ENCODE assay signal across 11 mouse cellular contexts in the genomic region with DNA sequence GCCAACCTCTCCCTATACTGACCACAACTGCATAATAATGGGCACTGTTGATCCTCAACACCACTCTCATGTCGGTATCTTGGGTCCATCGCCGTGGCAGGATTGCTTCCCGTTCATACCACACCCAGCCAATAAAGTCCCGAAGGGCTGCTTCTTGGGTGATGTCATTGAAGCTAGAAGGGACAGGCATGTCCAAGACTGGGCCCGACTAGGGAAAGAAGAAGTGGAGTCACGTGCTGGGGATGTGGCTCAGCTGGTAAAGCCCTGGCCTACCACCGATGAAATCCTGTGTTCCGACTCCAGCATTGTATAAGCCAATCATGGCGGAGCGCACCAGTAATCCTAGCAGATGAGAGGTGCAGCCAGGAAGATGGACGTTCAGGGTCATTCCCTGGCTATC. TPM values are rescaled to one million over a fixed set of nuclear protein-coding genes. Genes with fewer than 3 reads are reported as not detected.
DNase-seq lines count a peak whose midpoint lies in the region; ATAC-seq lines count a peak whose summit lies in the region.
"Had no signal": no experiment of that assay in that cellular context is flagged by ENCODE, and none has a peak within 500 bp of the region (broad histone marks: within the 10 kb centered on the region; RNA-seq: fewer than 3 reads in every experiment).

No protein-coding gene starts in this region.

- H3K36me3 ChIP-seq in heart, embryonic 11.5 days (ENCODE audit: control insufficient read depth, insufficient read depth, low read length), result no peaks in the 10 kb centered on the region
- 0 out of 2 replicates have a peak, but pooled peaks cover 2% of the 10 kb centered on the region for H3K36me3 ChIP-seq in intestine, embryonic 15.5 days

- H3K9me3 ChIP-seq in heart, embryonic 11.5 days (replicated peaks; ENCODE audit: control insufficient read depth, low read length), result no peaks in the 10 kb centered on the region
- no peaks in the 10 kb centered on the region for H3K9me3 ChIP-seq in intestine, embryonic 15.5 days

- 86% methylated on average over 12 of the region's 12 CpGs for WGBS in heart, embryonic 11.5 days (ENCODE audit: insufficient replicate concordance)
- WGBS in intestine, embryonic 15.5 days, result 78% methylated on average over 12 of the region's 12 CpGs

- H3K9ac ChIP-seq in heart, embryonic 11.5 days (ENCODE audit: low read depth, low read length), result no peak overlapping the region
- H3K9ac ChIP-seq in intestine, embryonic 15.5 days, result no peak overlapping the region

- H3K4me3 ChIP-seq in heart, embryonic 11.5 days (ENCODE audit: low read depth, low read length), result no peak overlapping the region
- no peak overlapping the region for H3K4me3 ChIP-seq in intestine, embryonic 15.5 days (replicated peaks)

- no peak overlapping the region for H3K27ac ChIP-seq in heart, embryonic 11.5 days (ENCODE audit: low read depth, low read length)
- H3K27ac ChIP-seq in intestine, embryonic 15.5 days, result no peak overlapping the region

- no peaks in the 10 kb centered on the region for H3K27me3 ChIP-seq in heart, embryonic 11.5 days (ENCODE audit: control insufficient read depth, insufficient read depth, low read length)
- H3K27me3 ChIP-seq in intestine, embryonic 15.5 days (replicated peaks), result no peaks in the 10 kb centered on the region

- no peak for ATAC-seq in heart, embryonic 11.5 days (replicated peaks; ENCODE audit: insufficient number of reproducible peaks, low FRiP score, low TSS enrichment)
- 0 out of 2 replicates have a peak, but pooled peaks have one; percentile 8 for ATAC-seq in intestine, embryonic 15.5 days
- ATAC-seq in erythroid progenitor cell, adult 5-6 weeks (replicated peaks; ENCODE audit: low FRiP score, poor library complexity, severe bottlenecking), result no peak
- ATAC-seq: forebrain, embryonic 14.5 days had no signal

- H3K4me1 ChIP-seq in heart, embryonic 11.5 days (ENCODE audit: control insufficient read depth, insufficient read depth, low read length), result no peaks in the 10 kb centered on the region
- H3K4me1 ChIP-seq in intestine, embryonic 15.5 days (replicated peaks), result peaks cover 6% of the 10 kb centered on the region; the same call in 1 of the 2 replicates

- DNase-seq in heart, adult 18-20 months, result peak; percentile 39 to 74
- peak; percentile 31 for DNase-seq in MN1 (ENCODE audit: low spot score)
- peak; percentile 60 to 61 for DNase-seq in lung, postnatal 4 days
- DNase-seq in right cerebral cortex, postnatal 36 days (ENCODE audit: low spot score in 2 of 2), result no peak
- no peak for DNase-seq in urinary bladder, postnatal 10 days (ENCODE audit: low spot score)
- DNase-seq: embryo, embryonic 11 days; kidney, postnatal 10 days had no signal

- H3K4me2 ChIP-seq in heart, embryonic 11.5 days, result no peak overlapping the region
- peak overlapping the region; percentile 78 for H3K4me2 ChIP-seq in intestine, embryonic 15.5 days (replicated peaks)

RNA-seq across cellular contexts. Expression of gene Gusb, which starts 2.1 kb away (rescaled TPM):
- 10 to 100 TPM; 14.1 TPM for total RNA-seq in heart, adult 18-20 months (2021)
- 50.2 and 62.8 TPM in 2 replicates for polyA plus RNA-seq in heart, embryonic 11.5 days (2014; fragmentation: Nextera tagmentation; extraction: Ambion mirVana)
- 88.8 and 95.7 TPM in 2 replicates for polyA plus RNA-seq in intestine, embryonic 15.5 days (2015; fragmentation: Nextera tagmentation; extraction: Ambion mirVana)
- total RNA-seq in erythroid progenitor cell, adult 5-6 weeks (2015; ENCODE audit: low replicate concordance), result 24.9 and 27.2 TPM in 2 replicates
- 5.4 and 15.1 TPM in 2 replicates for total RNA-seq in erythroid progenitor cell, adult 5-6 weeks (2017; ENCODE audit: low replicate concordance)

RNA-seq across cellular contexts. Expression of gene Asl, which starts 28.3 kb away (rescaled TPM):
- total RNA-seq in heart, adult 18-20 months (2021), result 1 to 10 TPM; 4.6 to 5.0 TPM
- 18.2 and 18.6 TPM in 2 replicates for polyA plus RNA-seq in heart, embryonic 11.5 days (2014; fragmentation: Nextera tagmentation; extraction: Ambion mirVana)
- polyA plus RNA-seq in intestine, embryonic 15.5 days (2015; fragmentation: Nextera tagmentation; extraction: Ambion mirVana), result 51.4 and 65.0 TPM in 2 replicates
- total RNA-seq in erythroid progenitor cell, adult 5-6 weeks (2015; ENCODE audit: low replicate concordance), result 8.6 and 10.9 TPM in 2 replicates
- total RNA-seq in erythroid progenitor cell, adult 5-6 weeks (2017; ENCODE audit: low replicate concordance), result 1.8 TPM in 1 of 2 replicates, not detected in the other

RNA-seq across cellular contexts. Expression of gene Crcp, which starts 28.4 kb away (rescaled TPM):
- total RNA-seq in heart, adult 18-20 months (2021), result 10 to 100 TPM; 13.8 to 14.8 TPM
- polyA plus RNA-seq in heart, embryonic 11.5 days (2014; fragmentation: Nextera tagmentation; extraction: Ambion mirVana), result 21.0 and 22.1 TPM in 2 replicates
- polyA plus RNA-seq in intestine, embryonic 15.5 days (2015; fragmentation: Nextera tagmentation; extraction: Ambion mirVana), result 34.1 and 38.7 TPM in 2 replicates
- total RNA-seq in erythroid progenitor cell, adult 5-6 weeks (2015; ENCODE audit: low replicate concordance), result 15.1 and 31.4 TPM in 2 replicates
- total RNA-seq in erythroid progenitor cell, adult 5-6 weeks (2017; ENCODE audit: low replicate concordance), result 17.2 and 18.1 TPM in 2 replicates

RNA-seq across cellular contexts. Expression of gene Vkorc1l1, which starts 59.0 kb away (rescaled TPM):
- total RNA-seq in heart, adult 18-20 months (2021), result 10 to 100 TPM; 14.6 to 18.4 TPM
- polyA plus RNA-seq in heart, embryonic 11.5 days (2014; fragmentation: Nextera tagmentation; extraction: Ambion mirVana), result 16.3 and 16.7 TPM in 2 replicates
- 26.5 and 30.9 TPM in 2 replicates for polyA plus RNA-seq in intestine, embryonic 15.5 days (2015; fragmentation: Nextera tagmentation; extraction: Ambion mirVana)
- 54.4 and 69.6 TPM in 2 replicates for total RNA-seq in erythroid progenitor cell, adult 5-6 weeks (2015; ENCODE audit: low replicate concordance)
- total RNA-seq in erythroid progenitor cell, adult 5-6 weeks (2017; ENCODE audit: low replicate concordance), result 37.9 and 60.2 TPM in 2 replicates

Comparison
In these comparisons a context has a peak if more than half of its experiments do, and no peak if none do; other contexts are left out.
1. DNase-seq: peak in heart, adult 18-20 months (2 of 2), MN1 (single experiment) and lung, postnatal 4 days (2 of 2); none in right cerebral cortex, postnatal 36 days (0 of 2) and urinary bladder, postnatal 10 days (single experiment).